Mouse (Mus musculus) lung, postnatal 0 days (tissue): Measurements from ENCODE around the gene Gtf2h4. TPM values are rescaled to one million over a fixed set of nuclear protein-coding genes. Genes with fewer than 3 reads are reported as not detected.

ENCODE experiments used
- ATAC-seq: fragments of 200-750 bp; cut with Nextera tagmentation; 2 replicates; pipeline ENCODE4 v1.8.0; 2017; ENCODE audit warnings: moderate library complexity
- DNase-seq: peaks from one replicate; pipeline ENCODE4 v3.0.0-alpha.2; 2016; ENCODE audit warnings: low spot score
- H3K27ac ChIP-seq: fragments of 300-500 bp; sonication (generic); 2 replicates; pipeline ENCODE4 v1.5.1; 2014; ENCODE audit warnings: antibody characterized with exemption, mild to moderate bottlenecking, low read length, mixed read lengths
- H3K27me3 ChIP-seq: fragments of 300-500 bp; sonication (generic); replicated peaks from 2 replicates; pipeline ENCODE4 v1.6.1; 2014; ENCODE audit warnings: low read length, mixed read lengths; ENCODE audit not compliant: insufficient read depth
- H3K36me3 ChIP-seq: fragments of 300-500 bp; sonication (generic); 2 replicates; pipeline ENCODE4 v1.6.1; 2014; ENCODE audit warnings: low read length, mixed read lengths; ENCODE audit not compliant: insufficient read depth
- H3K4me1 ChIP-seq: fragments of 300-500 bp; sonication (generic); 2 replicates; pipeline ENCODE4 v1.6.1; 2014; ENCODE audit warnings: antibody characterized with exemption, low read depth, low read length, mixed read lengths; ENCODE audit not compliant: insufficient read depth
- H3K4me2 ChIP-seq: fragments of 300-500 bp; sonication (generic); replicated peaks from 2 replicates; pipeline ENCODE4 v1.6.1; 2014; ENCODE audit warnings: low read depth, mild to moderate bottlenecking, low read length, moderate library complexity, mixed read lengths
- H3K4me3 ChIP-seq: fragments of 300-500 bp; sonication (generic); 2 replicates; pipeline ENCODE4 v1.5.1; 2014; ENCODE audit warnings: low read depth, low read length
- H3K9ac ChIP-seq: fragments of 300-500 bp; sonication (generic); replicated peaks from 2 replicates; pipeline ENCODE4 v1.6.1; 2014; ENCODE audit warnings: low read depth, mild to moderate bottlenecking
- H3K9me3 ChIP-seq: fragments of 300-500 bp; sonication (generic); 2 replicates; pipeline ENCODE4 v1.6.1; 2016; ENCODE audit warnings: low read length, mixed read lengths
- CTCF ChIP-seq: IDR thresholded peaks from 2 replicates; pipeline ENCODE4 v1.5.1; 2016; ENCODE audit warnings: antibody characterized with exemption, mild to moderate bottlenecking
- EP300 ChIP-seq: IDR thresholded peaks from 2 replicates; pipeline ENCODE4 v1.6.1; 2016; ENCODE audit warnings: antibody characterized with exemption, mild to moderate bottlenecking, control low read depth
- WGBS: fragments of 180-500 bp; shearing (Covaris S2); extraction: QIAGEN DNeasy Blood & Tissue Kit; methylation state at CpG from one replicate; pipeline ENCODE4 v1.1.7; 2014; 5-methylcytosine and 5-hydroxymethylcytosine counted together
- polyA plus RNA-seq: library from polyadenylated mRNA; unstranded; fragments of >200 nt; fragmentation: Nextera tagmentation; extraction: Ambion mirVana; gene quantifications from 2 replicates; pipeline ENCODE4 v1.2.1, GENCODE M21; 2015

Gtf2h4 gene
- polyA plus RNA-seq, 1 experiment from 2014 or later: 21.4 TPM

- Histone ChIP-seq H3K27me3 (no peaks in the 10 kb centered on the region), H3K27ac (no peak overlapping the region), H3K36me3 (no peaks in the 10 kb centered on the region), H3K9me3 (no peaks in the 10 kb centered on the region), H3K4me2 (no peak overlapping the region), H3K4me3 (no peak overlapping the region), H3K4me1 (no peaks in the 10 kb centered on the region), H3K9ac (no peak overlapping the region)
- no peak for ATAC-seq
- TF ChIP-seq EP300 (no peak), CTCF (no peak)
- no peak for DNase-seq
- 42% methylated on average over 8 of the region's 8 CpGs for WGBS
Observed at GRCm38 (mm10) chr17:35710705-35711347, 37.3 kb upstream of the Gtf2h4 start.

- DNase-seq (no peak), ATAC-seq (no peak; the same call in 1 of the 2 replicates)
- WGBS: 48% methylated on average over 2 of the region's 2 CpGs
- TF ChIP-seq EP300 (no peak), CTCF (no peak)
- H3K27me3 ChIP-seq: no peaks in the 10 kb centered on the region
- no peaks in the 10 kb centered on the region for H3K9me3 ChIP-seq
- no peaks in the 10 kb centered on the region for H3K36me3 ChIP-seq
- H3K9ac ChIP-seq: no peak overlapping the region
- H3K4me2 ChIP-seq: no peak overlapping the region
- H3K27ac ChIP-seq: no peak overlapping the region
- peaks cover 14% of the 10 kb centered on the region; the same call in 1 of the 2 replicates for H3K4me1 ChIP-seq
- no peak overlapping the region for H3K4me3 ChIP-seq
Observed at GRCm38 (mm10) chr17:35708611-35709010, 35.1 kb upstream of the Gtf2h4 start.

- TF ChIP-seq EP300 (no peak), CTCF (no peak)
- no peak overlapping the region for H3K9ac ChIP-seq
- no peak overlapping the region for H3K4me3 ChIP-seq
- H3K27ac ChIP-seq: no peak overlapping the region
- 63% methylated on average over 7 of the region's 7 CpGs for WGBS
- no peak overlapping the region for H3K4me2 ChIP-seq
- no peaks in the 10 kb centered on the region for H3K27me3 ChIP-seq
- DNase-seq (no peak), ATAC-seq (no peak)
- no peaks in the 10 kb centered on the region for H3K9me3 ChIP-seq
- H3K4me1 ChIP-seq: peaks cover 14% of the 10 kb centered on the region; the same call in 1 of the 2 replicates
- H3K36me3 ChIP-seq: no peaks in the 10 kb centered on the region
Observed at GRCm38 (mm10) chr17:35707929-35708328, 34.4 kb upstream of the Gtf2h4 start.

- Histone ChIP-seq H3K27ac (no peak overlapping the region), H3K4me2 (no peak overlapping the region), H3K9me3 (no peaks in the 10 kb centered on the region), H3K36me3 (no peaks in the 10 kb centered on the region), H3K4me3 (no peak overlapping the region), H3K27me3 (no peaks in the 10 kb centered on the region), H3K4me1 (peaks cover 20% of the 10 kb centered on the region; the same call in 1 of the 2 replicates), H3K9ac (no peak overlapping the region)
- no peak for TF ChIP-seq EP300
- peak; percentile 72 for TF ChIP-seq CTCF
- WGBS: 36% methylated on average over 4 of the region's 4 CpGs
- DNase-seq (peak; percentile 54), ATAC-seq (no peak)
Observed at GRCm38 (mm10) chr17:35705836-35706235, 32.3 kb upstream of the Gtf2h4 start.

- ATAC-seq: no peak
- Histone ChIP-seq H3K27ac (peak within 1 kb of the TSS; percentile 28; the same call in 1 of the 2 replicates), H3K9me3 (no peaks in the 10 kb centered on the region), H3K9ac (no peak within 1 kb of the TSS), H3K4me2 (peak within 1 kb of the TSS; percentile 37), H3K4me3 (no peak within 1 kb of the TSS), H3K27me3 (no peaks in the 10 kb centered on the region), H3K4me1 (peaks cover 20% of the 10 kb centered on the region; the same call in 1 of the 2 replicates), H3K36me3 (no peaks in the 10 kb centered on the region)
- DNase-seq: peak; percentile 45
- no peak for TF ChIP-seq CTCF
- TF ChIP-seq EP300: no peak
- WGBS: 8% methylated on average over 19 of the region's 19 CpGs
Observed at GRCm38 (mm10) chr17:35704621-35705464, 31.3 kb upstream of the Gtf2h4 start, which contains the start of gene Ddr1. Gene Ddr1 (minus strand): TSS chr17:35704621.

GRCm38 (mm10) chr17:35703751-35704271, 30.3 kb upstream of the Gtf2h4 start:
- Histone ChIP-seq H3K36me3 (no peaks in the 10 kb centered on the region), H3K4me1 (peaks cover 20% of the 10 kb centered on the region; the same call in 1 of the 2 replicates), H3K9ac (no peak overlapping the region), H3K27ac (peak overlapping the region; percentile 28; the same call in 1 of the 2 replicates), H3K4me3 (no peak overlapping the region), H3K27me3 (no peaks in the 10 kb centered on the region), H3K4me2 (peak overlapping the region; percentile 37), H3K9me3 (no peaks in the 10 kb centered on the region)
- no peak for DNase-seq
- 5% methylated on average over 13 of the region's 14 CpGs for WGBS
- TF ChIP-seq CTCF (no peak), EP300 (no peak)
- ATAC-seq: no peak
